Mouse (Mus musculus) frontal cortex, postnatal 25 days (tissue): Measurements from ENCODE around the gene Zmym3.
"Not testable (repeated sequence)": the region's sequence is repeated elsewhere in the genome, so short reads cannot be mapped to it uniquely, and the experiment has no call there.

Experiments
- DNase-seq, 2 experiments: peaks; one replicate each; pipeline ENCODE4 v3.0.0; 2022; ENCODE audit warnings: low spot score in 2 of 2

Gene Zmym3

DNA sequence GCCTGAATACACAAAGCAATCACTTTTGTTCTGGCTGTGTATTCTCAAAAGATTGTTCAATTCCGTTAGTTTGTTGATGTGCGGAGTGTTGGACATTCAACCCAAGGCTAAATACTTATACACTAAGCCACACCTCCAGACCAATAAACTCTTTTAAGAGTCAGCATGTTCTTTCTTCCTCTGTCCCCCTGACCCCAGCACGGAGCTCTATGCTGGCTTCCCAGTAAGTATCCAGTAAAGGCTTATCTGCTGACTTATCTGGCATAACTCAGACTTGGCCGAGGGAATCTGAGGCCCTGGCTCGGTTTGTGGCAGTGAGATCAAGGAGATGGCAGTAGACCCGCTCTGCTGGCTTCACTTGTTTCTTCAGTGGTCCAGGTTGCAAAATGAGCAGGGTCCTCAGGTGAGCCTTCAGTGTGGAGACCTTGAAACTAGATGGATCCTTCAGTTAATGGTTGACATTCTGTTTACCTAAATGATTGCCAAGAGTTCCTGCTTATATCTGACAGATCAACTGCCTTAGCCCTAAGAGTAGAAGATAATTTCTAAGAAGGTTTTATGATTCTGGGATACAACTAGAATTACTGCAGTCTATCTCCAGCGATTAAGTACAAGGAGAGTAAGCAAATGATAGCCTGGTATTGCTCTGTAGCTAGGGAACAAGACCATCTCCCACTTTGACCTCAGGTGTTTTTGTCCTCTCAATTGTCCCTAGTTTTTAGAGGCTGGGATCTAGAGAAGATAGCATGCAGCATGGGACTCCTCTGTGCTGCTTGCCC is 44.3 kb downstream of the Zmym3 start, which contains the start of gene Gjb1:
TSS of gene Gjb1 (plus strand) at position 189 of the 779 bp plus-strand sequence.
- DNase-seq, result no peak

DNA sequence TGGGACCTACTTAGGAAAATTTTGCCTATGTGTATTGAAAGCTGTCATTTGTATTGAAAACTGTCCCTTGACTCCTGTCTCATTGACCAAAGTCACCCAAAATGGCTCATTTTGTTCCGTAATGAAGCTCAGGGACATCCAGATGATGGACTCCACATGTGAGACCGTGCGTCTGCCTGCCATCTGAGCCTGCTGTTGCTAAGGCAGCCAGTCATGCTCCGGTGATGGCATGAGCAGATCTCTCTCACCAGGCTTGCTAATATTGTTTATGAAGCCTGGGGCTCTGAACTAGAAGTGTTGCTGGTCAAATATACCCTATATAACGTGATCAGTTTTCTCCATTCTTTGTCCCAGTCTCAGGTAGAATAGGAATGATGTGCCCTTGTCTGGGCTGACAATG is 47.7 kb downstream of the Zmym3 start:
- no peak for DNase-seq

DNA sequence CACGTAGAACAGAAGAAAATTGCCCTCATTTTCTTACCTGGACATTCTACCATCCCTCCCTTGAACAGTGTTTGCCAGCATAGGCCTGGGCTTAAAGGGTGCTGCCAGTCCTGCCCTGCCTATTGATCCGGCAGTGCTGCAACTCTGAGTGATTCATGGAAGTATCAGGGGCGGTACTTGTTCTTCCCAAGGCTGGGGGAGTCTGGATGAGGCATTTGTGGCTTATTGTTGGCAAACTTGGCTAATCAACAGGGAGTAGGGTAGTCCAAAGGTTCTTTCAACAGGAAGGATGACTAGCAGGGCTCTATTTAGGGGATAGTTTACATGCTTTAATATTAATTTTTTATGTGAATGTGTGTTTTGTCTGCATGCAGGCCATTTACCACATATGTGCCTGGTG is 50.1 kb downstream of the Zmym3 start:
- DNase-seq, result no peak

DNA sequence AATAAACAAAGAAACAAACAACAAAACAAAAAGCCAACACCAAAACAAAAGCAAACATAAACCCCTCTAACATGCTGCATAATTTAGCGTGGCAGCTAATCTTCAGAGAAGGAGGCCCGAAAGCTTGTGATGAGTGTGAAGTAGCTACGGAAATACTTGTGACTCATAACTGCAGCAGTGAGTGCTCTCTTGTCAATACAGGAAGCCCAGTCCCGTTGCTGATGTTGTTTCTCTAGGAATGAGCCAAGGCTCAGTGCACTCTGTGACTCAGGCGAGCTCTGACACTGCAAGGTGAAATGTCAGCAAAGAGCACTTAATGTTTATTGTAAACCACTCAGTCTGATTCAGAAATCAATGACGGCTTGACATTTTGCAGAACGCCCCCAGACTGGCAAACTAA is 51.6 kb downstream of the Zmym3 start:
- no peak for DNase-seq

DNA sequence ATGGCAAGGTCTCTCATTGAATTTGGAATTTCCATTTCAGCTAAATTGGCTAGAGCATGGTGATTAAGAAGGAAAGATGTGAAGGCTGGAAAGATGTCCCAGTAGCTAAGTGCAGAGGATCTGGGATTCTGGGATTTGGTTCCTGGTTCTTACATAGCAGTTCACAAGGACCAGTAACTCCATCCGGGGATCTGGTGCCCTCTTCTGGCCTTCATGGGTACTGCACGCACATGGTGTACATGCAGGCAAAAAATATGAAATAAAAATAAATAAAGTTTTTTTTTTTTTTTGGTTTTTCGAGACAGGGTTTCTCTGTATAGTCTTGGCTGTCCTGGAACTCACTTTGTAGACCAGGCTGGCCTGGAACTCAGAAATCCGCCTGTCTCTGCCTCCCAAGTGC is 61.7 kb downstream of the Zmym3 start:
- not testable (repeated sequence) for DNase-seq
